Mouse (Mus musculus): ENCODE data around the gene Zfp974. TPM values are rescaled to one million over a fixed set of nuclear protein-coding genes. Genes with fewer than 3 reads are reported as not detected.

The Zfp974 gene
- polyA plus RNA-seq, 1 experiment from 2014 or later = 5.5 TPM

GRCm38 (mm10) chr7:27860396-27861235, 68.6 kb downstream of the Zfp974 start:
- peak; percentile 81 for ATAC-seq (ENCODE audit: extremely low read depth, insufficient number of reproducible peaks, low FRiP score, low TSS enrichment)
- under 1% methylated on average over 22 of the region's 22 CpGs for WGBS
- H3K9ac ChIP-seq = peak overlapping the region; percentile 89

GRCm38 (mm10) chr7:27859301-27860251, 69.7 kb downstream of the Zfp974 start:
- peak overlapping the region; percentile 89 for H3K9ac ChIP-seq
- peak overlapping the region; percentile 73 for H3K4me3 ChIP-seq
- H3K9me3 ChIP-seq = no peaks in the 10 kb centered on the region
- no peak; the same call in 1 of the 2 replicates for ATAC-seq (ENCODE audit: extremely low read depth, insufficient number of reproducible peaks, low FRiP score, low TSS enrichment)
- peak overlapping the region; percentile 88 for H3K27ac ChIP-seq (replicated peaks)
- H3K27me3 ChIP-seq (replicated peaks) = no peaks in the 10 kb centered on the region
- peak overlapping the region; percentile 85 for H3K4me2 ChIP-seq
- H3K36me3 ChIP-seq = peaks cover 28% of the 10 kb centered on the region
- WGBS = 13% methylated on average over 10 of the region's 10 CpGs
- H3K4me1 ChIP-seq = peaks cover 17% of the 10 kb centered on the region

More at GRCm38 (mm10) chr7:27860396-27861235, 68.6 kb downstream of the Zfp974 start:
- H3K4me3 ChIP-seq = peak overlapping the region; percentile 73
- H3K4me1 ChIP-seq = peaks cover 17% of the 10 kb centered on the region
- peaks cover 28% of the 10 kb centered on the region for H3K36me3 ChIP-seq
- H3K9me3 ChIP-seq = no peaks in the 10 kb centered on the region
- no peaks in the 10 kb centered on the region for H3K27me3 ChIP-seq (replicated peaks)
- peak overlapping the region; percentile 85 for H3K4me2 ChIP-seq
- peak overlapping the region; percentile 88 for H3K27ac ChIP-seq (replicated peaks)

Other genes starting within 250 kb of the Zfp974 start
- 1.5 and 2.9 TPM in 2 replicates for gene Zfp607b, start 240.1 kb downstream of the Zfp974 start, polyA plus RNA-seq (2015; fragmentation: Nextera tagmentation; extraction: Ambion mirVana)
- gene Zfp60, start 198.1 kb downstream of the Zfp974 start, polyA plus RNA-seq (2015; fragmentation: Nextera tagmentation; extraction: Ambion mirVana) = 19.5 and 20.1 TPM in 2 replicates
- gene Zfp626, start 122.3 kb downstream of the Zfp974 start, polyA plus RNA-seq (2015; fragmentation: Nextera tagmentation; extraction: Ambion mirVana) = 1.0 and 1.1 TPM in 2 replicates
- 4.5 and 5.6 TPM in 2 replicates for gene Zfp59, start 90.9 kb downstream of the Zfp974 start, polyA plus RNA-seq (2015; fragmentation: Nextera tagmentation; extraction: Ambion mirVana)
- 3.5 and 3.8 TPM in 2 replicates for gene Zfp607a, start 71.9 kb downstream of the Zfp974 start, polyA plus RNA-seq (2015; fragmentation: Nextera tagmentation; extraction: Ambion mirVana)
- 12.0 and 13.1 TPM in 2 replicates for gene Zfp780b, start 49.7 kb upstream of the Zfp974 start, polyA plus RNA-seq (2015; fragmentation: Nextera tagmentation; extraction: Ambion mirVana)
- gene Zfp850, start 84.7 kb upstream of the Zfp974 start, polyA plus RNA-seq (2015; fragmentation: Nextera tagmentation; extraction: Ambion mirVana) = 1.7 and 2.7 TPM in 2 replicates
- 232 and 244 TPM in 2 replicates for gene Psmc4, start 120.6 kb upstream of the Zfp974 start, polyA plus RNA-seq (2015; fragmentation: Nextera tagmentation; extraction: Ambion mirVana)
- gene Fcgbp, start 141.8 kb upstream of the Zfp974 start, polyA plus RNA-seq (2015; fragmentation: Nextera tagmentation; extraction: Ambion mirVana) = 0.11 TPM in 1 of 2 replicates, not detected in the other
- gene 9530053A07Rik, start 200.0 kb upstream of the Zfp974 start, polyA plus RNA-seq (2015; fragmentation: Nextera tagmentation; extraction: Ambion mirVana) = 0.05 TPM in 1 of 2 replicates, not detected in the other
- 81.3 and 86.7 TPM in 2 replicates for gene Fbl, start 240.2 kb upstream of the Zfp974 start, polyA plus RNA-seq (2015; fragmentation: Nextera tagmentation; extraction: Ambion mirVana)

Measured in heart, embryonic 13.5 days (tissue).